Mouse (Mus musculus) small intestine, adult 2 months (tissue): ENCODE results near the gene Th. TPM values are rescaled to one million over a fixed set of nuclear protein-coding genes. Genes with fewer than 3 reads are reported as not detected.

Experiments used
- H3K27ac ChIP-seq: fragments of 200-500 bp; 2 replicates; pipeline ENCODE4 v1.5.1; 2012; ENCODE audit warnings: low read depth, low read length, control low read depth, inconsistent platforms; ENCODE audit not compliant: insufficient read depth
- H3K27me3 ChIP-seq: fragments of 200-500 bp; 2 replicates; pipeline ENCODE4 v1.6.1; 2012; ENCODE audit warnings: mild to moderate bottlenecking, moderate library complexity, low read length, inconsistent platforms; ENCODE audit not compliant: control insufficient read depth, insufficient read depth
- H3K36me3 ChIP-seq: fragments of 200-500 bp; 2 replicates; pipeline ENCODE4 v1.6.1; 2012; ENCODE audit warnings: mild to moderate bottlenecking, low read length, control low read depth, inconsistent platforms; ENCODE audit not compliant: control insufficient read depth, insufficient read depth
- H3K4me1 ChIP-seq: fragments of 200-500 bp; 2 replicates; pipeline ENCODE4 v1.6.1; 2012; ENCODE audit warnings: low read length, inconsistent platforms, mixed read lengths; ENCODE audit not compliant: control insufficient read depth, insufficient read depth, insufficient read length
- H3K4me3 ChIP-seq: fragments of 200-500 bp; 2 replicates; pipeline ENCODE4 v1.5.1; 2012; ENCODE audit warnings: low read depth, mild to moderate bottlenecking, control low read depth, inconsistent platforms, low read length, moderate library complexity
- CTCF ChIP-seq: fragments of 200-500 bp; IDR thresholded peaks from 2 replicates; pipeline ENCODE4 v1.5.1; 2012; ENCODE audit warnings: low read depth, mild to moderate bottlenecking, control low read depth, inconsistent platforms, low read length, moderate library complexity, mixed read lengths; ENCODE audit not compliant: insufficient replicate concordance, insufficient read length; ENCODE audit errors: extremely low read depth
- POLR2A ChIP-seq: fragments of 200-500 bp; IDR thresholded peaks from 2 replicates; pipeline ENCODE4 v1.6.1; 2012; ENCODE audit warnings: low read depth, mild to moderate bottlenecking, control low read depth, inconsistent platforms, low read length, moderate library complexity
- WGBS: fragments of 180-500 bp; shearing (Covaris S2); methylation state at CpG from one replicate; pipeline ENCODE4 v1.1.7; 2018; 5-methylcytosine and 5-hydroxymethylcytosine counted together
- polyA plus RNA-seq: library from polyadenylated mRNA; depleted of rRNA; stranded (reverse); fragments of >200 nt; gene quantifications from 2 replicates; pipeline ENCODE4 v1.2.3, GENCODE M21; 2012

Gene Th
- polyA plus RNA-seq, 1 experiment, result 2.3 TPM

GRCm38 (mm10) chr7:142899872-142900271 lies 31.1 kb downstream of the Th start:
- TF ChIP-seq POLR2A, result no peak
- no peak for TF ChIP-seq CTCF
- no peaks in the 10 kb centered on the region for H3K36me3 ChIP-seq
- no peak overlapping the region for H3K27ac ChIP-seq
- 86% methylated on average over 19 of the region's 19 CpGs for WGBS
- no peak overlapping the region for H3K4me3 ChIP-seq
- no peaks in the 10 kb centered on the region for H3K27me3 ChIP-seq
- no peaks in the 10 kb centered on the region for H3K4me1 ChIP-seq

- H3K4me1 ChIP-seq, result no peaks in the 10 kb centered on the region
- H3K4me3 ChIP-seq, result no peak overlapping the region
- H3K27ac ChIP-seq, result no peak overlapping the region
- no peaks in the 10 kb centered on the region for H3K36me3 ChIP-seq
- TF ChIP-seq CTCF, result no peak
- no peaks in the 10 kb centered on the region for H3K27me3 ChIP-seq
- WGBS, result 69% methylated on average over 1 of the region's 1 CpGs
These were observed 33.5 kb downstream of the Th start for GRCm38 (mm10) chr7:142897471-142897870.

DNA sequence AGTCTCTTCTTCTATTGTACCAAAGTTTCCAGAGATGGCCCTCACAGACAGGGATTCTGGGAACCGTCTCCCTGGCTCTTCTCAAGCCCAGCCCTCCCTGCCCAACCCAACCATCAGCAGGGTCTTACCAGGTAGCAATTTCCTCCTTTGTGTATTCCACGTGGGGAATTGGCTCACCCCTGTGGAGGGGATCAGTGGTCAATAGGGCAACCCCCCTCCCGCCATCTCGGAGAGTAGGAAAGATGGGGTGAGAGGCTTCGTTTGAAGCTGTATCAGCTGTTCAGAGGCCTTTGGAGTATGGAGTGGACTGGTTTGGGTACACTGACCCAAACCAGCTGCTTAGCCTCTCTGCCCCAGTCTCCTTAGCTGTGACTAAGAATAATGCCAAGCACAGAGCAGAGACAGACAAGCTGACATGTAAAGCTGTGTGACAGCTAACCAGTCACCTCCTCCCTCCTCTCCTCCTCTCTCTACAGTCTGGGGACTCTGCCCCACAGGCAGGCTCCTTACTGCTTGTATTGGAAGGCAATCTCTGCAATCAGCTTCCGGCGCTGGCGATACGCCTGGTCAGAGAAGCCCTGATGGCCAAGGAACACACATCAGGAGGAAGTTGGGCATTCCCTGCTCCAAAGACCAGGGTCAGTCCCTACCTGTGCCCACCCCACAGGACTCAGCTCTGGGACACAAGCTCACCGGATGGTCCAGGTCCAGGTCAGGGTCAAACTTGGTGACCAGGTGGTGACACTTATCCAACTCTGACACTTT lies 34.8 kb downstream of the Th start:
- WGBS, result 77% methylated on average over 10 of the region's 10 CpGs
- no peak overlapping the region for H3K4me3 ChIP-seq
- no peaks in the 10 kb centered on the region for H3K4me1 ChIP-seq
- no peaks in the 10 kb centered on the region for H3K27me3 ChIP-seq
- no peak for TF ChIP-seq CTCF
- no peak for TF ChIP-seq POLR2A
- no peak overlapping the region for H3K27ac ChIP-seq
- no peaks in the 10 kb centered on the region for H3K36me3 ChIP-seq

DNA sequence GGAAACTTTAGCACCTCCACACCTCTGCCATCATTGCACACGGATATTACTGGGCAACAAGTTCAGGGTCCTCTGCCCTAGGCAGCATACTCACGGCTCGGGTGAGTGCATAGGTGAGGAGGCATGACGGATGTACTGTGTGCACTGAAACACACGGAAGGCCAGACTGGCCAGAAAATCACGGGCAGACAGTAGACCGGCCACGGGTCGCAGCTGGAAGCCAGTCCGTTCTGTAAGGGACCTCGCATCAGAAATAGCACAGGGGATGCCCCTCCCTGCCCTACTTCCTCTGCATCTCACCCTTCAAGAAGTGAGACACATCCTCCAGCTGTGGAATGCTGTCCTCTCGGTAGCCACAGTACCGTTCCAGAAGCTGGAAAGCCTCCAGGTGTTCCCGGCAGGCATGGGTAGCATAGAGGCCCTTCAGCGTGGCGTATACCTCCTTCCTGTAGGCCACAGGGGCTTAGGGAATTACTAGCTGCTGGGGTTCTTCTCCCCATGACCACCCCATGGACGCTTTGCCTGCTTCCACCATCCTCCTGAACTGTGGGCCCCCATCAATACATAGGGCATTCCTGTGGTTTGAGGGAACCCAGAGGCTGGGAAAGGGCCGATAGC lies 35.6 kb downstream of the Th start:
- H3K4me3 ChIP-seq, result no peak overlapping the region
- H3K36me3 ChIP-seq, result no peaks in the 10 kb centered on the region
- H3K27ac ChIP-seq, result no peak overlapping the region
- no peaks in the 10 kb centered on the region for H3K27me3 ChIP-seq
- 82% methylated on average over 18 of the region's 18 CpGs for WGBS
- no peaks in the 10 kb centered on the region for H3K4me1 ChIP-seq
- no peak for TF ChIP-seq POLR2A
- TF ChIP-seq CTCF, result no peak

DNA sequence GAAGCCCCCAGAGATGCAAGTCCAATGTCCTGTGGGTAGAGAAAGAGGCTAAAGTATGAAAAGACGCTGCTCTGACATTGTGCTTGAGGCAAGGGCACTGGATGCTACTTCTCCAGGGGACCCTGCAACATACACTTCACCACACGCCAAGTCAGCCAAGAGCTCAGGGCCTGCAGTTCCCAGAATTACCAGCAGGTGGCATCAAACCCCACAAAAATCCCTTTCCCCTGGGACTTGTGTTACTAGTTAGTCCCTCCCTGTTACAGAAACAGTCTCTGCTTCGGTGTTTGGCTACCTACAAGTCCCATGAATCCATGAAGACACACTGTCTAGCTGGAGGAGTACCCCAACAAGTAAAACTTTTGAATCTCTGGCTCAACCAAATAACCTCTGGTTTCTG lies 36.3 kb downstream of the Th start:
- Histone ChIP-seq H3K27me3 (no peaks in the 10 kb centered on the region), H3K4me3 (no peak overlapping the region), H3K4me1 (no peaks in the 10 kb centered on the region), H3K36me3 (no peaks in the 10 kb centered on the region), H3K27ac (no peak overlapping the region)
- 4% methylated on average over 3 of the region's 3 CpGs for WGBS
- peak; percentile 87; the same call in 1 of the 2 replicates for TF ChIP-seq CTCF
- no peak for TF ChIP-seq POLR2A

DNA sequence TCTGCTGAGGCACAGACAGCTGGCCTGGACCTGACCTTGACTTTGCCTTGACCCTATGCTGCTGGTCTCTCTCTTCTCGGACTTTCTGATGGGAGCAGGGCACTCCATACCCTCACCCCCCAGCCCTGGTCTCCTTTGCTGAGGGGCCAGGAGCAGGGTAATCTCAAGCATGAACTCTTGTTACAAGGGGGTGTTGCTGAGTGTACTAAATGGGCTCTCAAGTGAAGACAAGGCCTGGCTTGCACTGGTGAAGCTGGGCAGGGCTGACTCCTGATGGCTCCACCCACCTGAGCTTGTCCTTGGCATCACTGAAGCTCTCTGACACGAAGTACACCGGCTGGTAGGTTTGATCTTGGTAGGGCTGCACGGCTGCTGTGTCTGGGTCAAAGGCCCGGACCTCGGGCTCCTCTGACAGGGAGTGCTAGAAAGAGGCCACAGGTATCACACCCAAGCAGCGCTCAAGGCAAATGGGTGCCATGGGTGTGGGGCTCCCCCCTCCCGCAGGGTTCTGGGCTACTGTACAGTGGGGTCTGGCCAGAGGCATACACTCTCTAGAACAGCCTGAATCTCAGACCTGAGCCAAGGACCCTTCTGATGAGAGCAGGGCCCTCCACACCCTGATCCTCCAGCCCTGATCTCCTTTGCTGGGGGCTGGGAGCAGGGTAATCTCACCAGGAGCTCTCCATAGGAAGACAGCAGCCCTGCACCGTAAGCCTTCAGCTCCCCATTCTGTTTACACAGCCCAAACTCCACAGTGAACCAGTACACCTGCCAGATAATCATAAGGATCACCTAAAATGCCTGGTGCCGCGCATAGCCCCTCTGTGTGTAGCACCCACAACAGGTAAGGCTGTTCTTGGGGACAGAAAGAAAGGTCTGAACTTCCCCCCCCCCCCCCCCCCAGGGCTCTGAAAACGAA lies 36.9 kb downstream of the Th start:
- no peaks in the 10 kb centered on the region for H3K36me3 ChIP-seq
- no peak overlapping the region for H3K27ac ChIP-seq
- TF ChIP-seq CTCF (no peak), POLR2A (no peak)
- WGBS, result 40% methylated on average over 12 of the region's 12 CpGs
- H3K27me3 ChIP-seq, result no peaks in the 10 kb centered on the region
- H3K4me1 ChIP-seq, result no peaks in the 10 kb centered on the region
- no peak overlapping the region for H3K4me3 ChIP-seq

- TF ChIP-seq POLR2A (no peak), CTCF (no peak)
- WGBS, result 71% methylated on average over 6 of the region's 6 CpGs
- Histone ChIP-seq H3K27ac (no peak overlapping the region), H3K27me3 (no peaks in the 10 kb centered on the region), H3K4me3 (no peak overlapping the region), H3K36me3 (no peaks in the 10 kb centered on the region), H3K4me1 (no peaks in the 10 kb centered on the region)
These were observed 37.6 kb downstream of the Th start for GRCm38 (mm10) chr7:142893296-142893695.
